Mouse (Mus musculus) CH12.LX (cell line): Measurements from ENCODE around the gene Glrb. TPM values are rescaled to one million over a fixed set of nuclear protein-coding genes. Genes with fewer than 3 reads are reported as not detected.

Experiments used
- DNase-seq: peaks from one replicate; pipeline ENCODE4 v3.0.0-alpha.2; 2013; ENCODE audit errors: extremely low read depth
- H3K27ac ChIP-seq: 2 replicates; pipeline ENCODE4 v1.5.1; 2012; ENCODE audit warnings: low read depth, mild to moderate bottlenecking, control low read depth, moderate library complexity; ENCODE audit not compliant: insufficient read depth
- H3K27me3 ChIP-seq: replicated peaks from 2 replicates; pipeline ENCODE3; 2012; ENCODE audit warnings: inconsistent platforms
- H3K36me3 ChIP-seq, 2 experiments: replicated peaks in 1 of 2; 2 replicates each; pipeline versions ENCODE3 to v1.6.1; 2012; ENCODE audit warnings: inconsistent platforms in 1 of 2, low read length in 1 of 2, mild to moderate bottlenecking in 1 of 2, mixed read lengths in 1 of 2, moderate library complexity in 1 of 2; ENCODE audit not compliant: control insufficient read depth in 1 of 2, insufficient read depth in 1 of 2
- H3K4me1 ChIP-seq, 2 experiments: 2 replicates each; pipeline ENCODE4 v1.6.1; 2012; ENCODE audit warnings: inconsistent platforms in 1 of 2, moderate library complexity in 1 of 2; ENCODE audit not compliant: insufficient read depth in 2 of 2, control insufficient read depth in 1 of 2
- H3K4me2 ChIP-seq: 2 replicates; pipeline ENCODE4 v1.6.1; 2012; ENCODE audit warnings: low read depth, mild to moderate bottlenecking, control low read depth; ENCODE audit not compliant: poor library complexity, insufficient read depth, severe bottlenecking
- H3K4me3 ChIP-seq, 3 experiments: fragments of 150-350 bp in 1 of 3; sonication (generic) in 1 of 3; replicated peaks in 1 of 3; 2 replicates each; pipeline versions ENCODE3 to v1.5.1; 2011 to 2012; ENCODE audit warnings: low read depth in 2 of 3, low read length in 2 of 3, mild to moderate bottlenecking in 2 of 3, moderate library complexity in 2 of 3, control low read depth in 1 of 3, improper control_type of control experiment in 1 of 3, inconsistent platforms in 1 of 3, mixed read lengths in 1 of 3; ENCODE audit not compliant: poor library complexity in 1 of 3
- H3K79me2 ChIP-seq: replicated peaks from 2 replicates; pipeline ENCODE4 v1.6.1; 2012; ENCODE audit warnings: mild to moderate bottlenecking, moderate library complexity; ENCODE audit not compliant: control insufficient read depth, poor library complexity, insufficient read depth, severe bottlenecking; ENCODE audit errors: extremely low read depth
- H3K9ac ChIP-seq: 2 replicates; pipeline ENCODE4 v1.6.1; 2012; ENCODE audit warnings: low read depth, mild to moderate bottlenecking, control low read depth, moderate library complexity; ENCODE audit not compliant: insufficient read depth
- H3K9me3 ChIP-seq: replicated peaks from 2 replicates; pipeline ENCODE3; 2012; ENCODE audit warnings: low read length, inconsistent platforms, mixed read lengths
- BHLHE40 ChIP-seq: IDR thresholded peaks from 2 replicates; pipeline ENCODE4 v1.6.1; 2011; ENCODE audit warnings: mild to moderate bottlenecking, low read depth, low read length, improper control_type of control experiment
- CHD1 ChIP-seq: IDR thresholded peaks from 2 replicates; pipeline ENCODE4 v1.6.1; 2012; ENCODE audit warnings: low read depth, low read length, improper control_type of control experiment, inconsistent platforms
- ELF1 ChIP-seq: IDR thresholded peaks from 2 replicates; pipeline ENCODE4 v1.6.1; 2014; ENCODE audit warnings: low read depth, mild to moderate bottlenecking, inconsistent platforms, low read length, improper control_type of control experiment
- HCFC1 ChIP-seq: IDR thresholded peaks from 2 replicates; pipeline ENCODE4 v1.6.1; 2012; ENCODE audit warnings: low read depth, mild to moderate bottlenecking, inconsistent platforms, low read length, improper control_type of control experiment
- IRF4 ChIP-seq: IDR thresholded peaks from 2 replicates; pipeline ENCODE4 v1.6.1; 2014; ENCODE audit warnings: low read depth, mild to moderate bottlenecking, inconsistent platforms, low read length, improper control_type of control experiment
- JUN ChIP-seq: IDR thresholded peaks from 2 replicates; pipeline ENCODE4 v1.6.1; 2011; ENCODE audit warnings: low read depth, mild to moderate bottlenecking, low read length, improper control_type of control experiment, moderate library complexity; ENCODE audit not compliant: insufficient read depth
- JUND ChIP-seq: conservative IDR thresholded peaks from 2 replicates; pipeline ENCODE4 v1.6.1; 2011; ENCODE audit warnings: low read depth, low read length, improper control_type of control experiment
- MAFK ChIP-seq: IDR thresholded peaks from 2 replicates; pipeline ENCODE4 v1.6.1; 2011; ENCODE audit warnings: low read length, improper control_type of control experiment; ENCODE audit not compliant: insufficient replicate concordance
- MAX ChIP-seq: IDR thresholded peaks from 2 replicates; pipeline ENCODE4 v1.6.1; 2011; ENCODE audit warnings: low read length, improper control_type of control experiment
- MEF2A ChIP-seq: IDR thresholded peaks from 2 replicates; pipeline ENCODE4 v1.6.1; 2014; ENCODE audit warnings: low read depth, mild to moderate bottlenecking, inconsistent platforms, low read length, improper control_type of control experiment, borderline replicate concordance
- MYC ChIP-seq: IDR thresholded peaks from 2 replicates; pipeline ENCODE4 v1.6.1; 2011; ENCODE audit warnings: low read depth, mild to moderate bottlenecking, improper control_type of control experiment, low read length
- NELFE ChIP-seq: IDR thresholded peaks from 2 replicates; pipeline ENCODE4 v1.6.1; 2011; ENCODE audit warnings: low read depth, low read length, improper control_type of control experiment
- NRF1 ChIP-seq: IDR thresholded peaks from 2 replicates; pipeline ENCODE4 v1.6.1; 2014; ENCODE audit warnings: low read depth, mild to moderate bottlenecking, inconsistent platforms, low read length, improper control_type of control experiment, moderate library complexity
- PAX5 ChIP-seq: IDR thresholded peaks from 2 replicates; pipeline ENCODE4 v1.6.1; 2012; ENCODE audit warnings: low read length, inconsistent platforms, mixed read lengths
- POLR2AphosphoS2 ChIP-seq: IDR thresholded peaks from 2 replicates; pipeline ENCODE4 v1.6.1; 2011; ENCODE audit warnings: low read depth, low read length, improper control_type of control experiment
- RCOR1 ChIP-seq: conservative IDR thresholded peaks from 2 replicates; pipeline ENCODE4 v1.6.1; 2012; ENCODE audit warnings: low read depth, mild to moderate bottlenecking, inconsistent platforms, low read length, improper control_type of control experiment
- SIN3A ChIP-seq: IDR thresholded peaks from 2 replicates; pipeline ENCODE4 v1.6.1; 2012; ENCODE audit warnings: low read length, improper control_type of control experiment, inconsistent platforms
- SMC3 ChIP-seq: IDR thresholded peaks from 2 replicates; pipeline ENCODE4 v1.6.1; 2011; ENCODE audit warnings: low read depth, low read length, improper control_type of control experiment
- TBP ChIP-seq: conservative IDR thresholded peaks from 2 replicates; pipeline ENCODE4 v1.6.1; 2011; ENCODE audit warnings: low read depth, low read length, improper control_type of control experiment
- TCF12 ChIP-seq: IDR thresholded peaks from 2 replicates; pipeline ENCODE4 v1.6.1; 2014; ENCODE audit warnings: low read depth, mild to moderate bottlenecking, inconsistent platforms, low read length, improper control_type of control experiment
- UBTF ChIP-seq: IDR thresholded peaks from 2 replicates; pipeline ENCODE4 v1.6.1; 2012; ENCODE audit warnings: low read depth, mild to moderate bottlenecking, inconsistent platforms, low read length, improper control_type of control experiment, moderate library complexity
- USF2 ChIP-seq: conservative IDR thresholded peaks from 2 replicates; pipeline ENCODE4 v1.6.1; 2011; ENCODE audit warnings: low read depth, low read length, improper control_type of control experiment
- ZKSCAN1 ChIP-seq: IDR thresholded peaks from 2 replicates; pipeline ENCODE4 v1.6.1; 2012; ENCODE audit warnings: low read depth, inconsistent platforms, low read length, improper control_type of control experiment, borderline replicate concordance
- ZMIZ1 ChIP-seq: IDR thresholded peaks from 2 replicates; pipeline ENCODE4 v1.6.1; 2012; ENCODE audit warnings: low read depth, mild to moderate bottlenecking, inconsistent platforms, low read length, improper control_type of control experiment
- ZNF384 ChIP-seq: IDR thresholded peaks from 2 replicates; pipeline ENCODE4 v1.6.1; 2012; ENCODE audit warnings: low read depth, low read length, improper control_type of control experiment, inconsistent platforms
- dilution Hi-C: fragments of 300-500 bp; cut with MboI; formaldehyde crosslinking; loops from 2 replicates; pipeline ENCODE4 v1.14.3; 2020; ENCODE audit warnings: low sequenced_read_pairs; ENCODE audit not compliant: extremely low pct_unique_long_range_greater_than_20kb, extremely low pct_ligation_motif_present
- in situ Hi-C: fragments of 300-500 bp; cut with MboI; formaldehyde crosslinking; loops from 3 replicates; pipeline ENCODE4 v1.14.3; 2019; ENCODE audit warnings: low sequenced_read_pairs, low pct_ligation_motif_present, low pct_unique_long_range_greater_than_20kb, mixed read lengths
- polyA plus RNA-seq: library from polyadenylated mRNA; unstranded; fragments of >175 nt; gene quantifications from 2 replicates; pipeline ENCODE4 v1.2.1, GENCODE M21; 2012; ENCODE audit warnings: low read depth; ENCODE audit not compliant: insufficient read length
- total RNA-seq, 2 experiments: library from RNA; depleted of rRNA; stranded (reverse); fragments of 300-350 nt in 1 of 2; fragments of >200 nt in 1 of 2; gene quantifications; 2 replicates each; pipeline ENCODE4 v1.2.3; 2012 to 2014

Gene Glrb
- total and polyA plus RNA-seq, 3 experiments: not detected

GRCm38 (mm10) chr3:80883601-80884000 lies 29.9 kb downstream of the Glrb start:
- Histone ChIP-seq H3K4me3 (no peak overlapping the region), H3K9ac (no peak overlapping the region), H3K27ac (no peak overlapping the region), H3K79me2 (no peaks in the 10 kb centered on the region), H3K36me3 (no peaks in the 10 kb centered on the region), H3K4me2 (no peak overlapping the region), H3K4me1 (no peaks in the 10 kb centered on the region), H3K27me3 (no peaks in the 10 kb centered on the region), H3K9me3 (no peaks in the 10 kb centered on the region)
- no peak for TF ChIP-seq POLR2AphosphoS2
- TF ChIP-seq MAFK: no peak
- TF ChIP-seq USF2: no peak
- no peak for TF ChIP-seq RCOR1
- TF ChIP-seq SMC3: no peak
- TF ChIP-seq ZKSCAN1: no peak
- no peak for TF ChIP-seq UBTF
- no peak for TF ChIP-seq MYC
- no peak for TF ChIP-seq TCF12
- TF ChIP-seq ZNF384: no peak
- no peak for TF ChIP-seq NELFE
- TF ChIP-seq BHLHE40: no peak
- no peak for TF ChIP-seq CHD1
- TF ChIP-seq ZMIZ1: no peak
- TF ChIP-seq ELF1: no peak
- in situ Hi-C loops: no loop called here
- dilution Hi-C loops: no loop called here
- no peak for DNase-seq

GRCm38 (mm10) chr3:80880660-80881293 lies 32.7 kb downstream of the Glrb start:
- Histone ChIP-seq H3K9ac (no peak overlapping the region), H3K4me3 (no peak overlapping the region), H3K9me3 (no peaks in the 10 kb centered on the region), H3K79me2 (no peaks in the 10 kb centered on the region), H3K27me3 (no peaks in the 10 kb centered on the region), H3K36me3 (no peaks in the 10 kb centered on the region), H3K27ac (no peak overlapping the region), H3K4me1 (no peaks in the 10 kb centered on the region), H3K4me2 (no peak overlapping the region)
- dilution Hi-C loops: no loop called here
- DNase-seq: no peak
- in situ Hi-C loops: no loop called here
- TF ChIP-seq RCOR1 (no peak), IRF4 (no peak), JUND (no peak), MAFK (no peak), SIN3A (no peak), ZKSCAN1 (no peak), HCFC1 (no peak), ZMIZ1 (no peak), PAX5 (no peak), NRF1 (no peak), MEF2A (no peak), MAX (no peak), TBP (no peak), BHLHE40 (no peak), ELF1 (no peak), JUN (no peak)
